Mouse (Mus musculus) right cerebral cortex, postnatal 10 days (tissue): ENCODE measurements at regions not wholly inside any gene's neighbourhood (a gene's known extent, or its start where the extent isn't known, plus 50 kb on each side); places are given as distances from the start of the nearest gene placed in this dataset.

Source experiments
- DNase-seq, 2 experiments: peaks; one replicate each; pipeline ENCODE4 v3.0.0; 2021; ENCODE audit warnings: low spot score in 2 of 2

- no peak for DNase-seq
Measured at GRCm38 (mm10) chr16:93387578-93388116, 216.2 kb downstream of the Setd4 start.

- DNase-seq, result peak in 1 of 2 experiments; percentile 36
Measured at GRCm38 (mm10) chr16:93384039-93384537, 219.8 kb downstream of the Setd4 start.

GRCm38 (mm10) chr16:93382945-93383344 lies 220.9 kb downstream of the Setd4 start:
- DNase-seq, result no peak

- peak in 1 of 2 experiments; percentile 37 for DNase-seq
Measured at GRCm38 (mm10) chr16:93380717-93381671, 222.9 kb downstream of the Setd4 start.

GRCm38 (mm10) chr16:93380117-93380516 lies 223.7 kb downstream of the Setd4 start:
- DNase-seq, result no peak

- DNase-seq, result no peak
Measured at GRCm38 (mm10) chr16:93379611-93380010, 224.3 kb downstream of the Setd4 start.

- DNase-seq, result peak; percentile 28 to 48
Measured at GRCm38 (mm10) chr16:93374669-93375068, 229.2 kb downstream of the Setd4 start.

GRCm38 (mm10) chr16:93369766-93370146 lies 234.1 kb downstream of the Setd4 start:
- DNase-seq, result peak in 1 of 2 experiments; percentile 29

GRCm38 (mm10) chr16:93368824-93369765 lies 234.8 kb downstream of the Setd4 start:
- DNase-seq, result peak; percentile 71 to 74

- DNase-seq, result no peak
Measured at GRCm38 (mm10) chr16:93367995-93368394, 235.9 kb downstream of the Setd4 start.

GRCm38 (mm10) chr16:93367246-93367805 lies 236.5 kb downstream of the Setd4 start:
- DNase-seq, result no peak

GRCm38 (mm10) chr16:93366383-93366941 lies 237.4 kb downstream of the Setd4 start:
- DNase-seq, result no peak

GRCm38 (mm10) chr16:93365236-93365951 lies 238.5 kb downstream of the Setd4 start:
- no peak for DNase-seq

GRCm38 (mm10) chr16:93359772-93360171 lies 244.1 kb downstream of the Setd4 start:
- no peak for DNase-seq

- no peak for DNase-seq
Measured at GRCm38 (mm10) chr16:93358613-93359012, 245.2 kb downstream of the Setd4 start.

- DNase-seq, result no peak
Measured at GRCm38 (mm10) chr16:93358166-93358565, 245.7 kb downstream of the Setd4 start.

GRCm38 (mm10) chr16:93355204-93355899 lies 248.5 kb downstream of the Setd4 start:
- DNase-seq, result no peak

- DNase-seq, result no peak
Measured at GRCm38 (mm10) chr16:93353971-93354370, 249.9 kb downstream of the Setd4 start.

GRCm38 (mm10) chr16:93344555-93344954 lies 259.3 kb downstream of the Setd4 start:
- no peak for DNase-seq

- peak; percentile 26 to 35 for DNase-seq
Measured at GRCm38 (mm10) chr16:93342701-93343100, 261.2 kb downstream of the Setd4 start.
